Mouse (Mus musculus): Measurements from ENCODE around the gene Pias3.
"Not testable (repeated sequence)": the region's sequence is repeated elsewhere in the genome, so short reads cannot be mapped to it uniquely, and the experiment has no call there.

Pias3 gene

GRCm38 (mm10) chr3:96684151-96684821 lies 11.9 kb upstream of the Pias3 start:
- in situ Hi-C loops (cut with MboI; ENCODE audit: unreplicated experiment in 2 of 2), result no loop called here

- in situ Hi-C loops (cut with MboI; ENCODE audit: unreplicated experiment in 2 of 2), result no loop called here
Observed at GRCm38 (mm10) chr3:96684822-96685156, 11.4 kb upstream of the Pias3 start.

GRCm38 (mm10) chr3:96686057-96686456 lies 10.1 kb upstream of the Pias3 start:
- in situ Hi-C loops (cut with MboI; ENCODE audit: unreplicated experiment in 2 of 2), result not testable (repeated sequence)

GRCm38 (mm10) chr3:96688854-96689253 lies 7.3 kb upstream of the Pias3 start:
- in situ Hi-C loops (cut with MboI; ENCODE audit: unreplicated experiment in 2 of 2), result no loop called here

GRCm38 (mm10) chr3:96690298-96690697 lies 5.9 kb upstream of the Pias3 start:
- in situ Hi-C loops (cut with MboI; ENCODE audit: unreplicated experiment in 2 of 2), result no loop called here

- in situ Hi-C loops (cut with MboI; ENCODE audit: unreplicated experiment in 2 of 2), result no loop called here
Observed at GRCm38 (mm10) chr3:96692506-96692905, 3.7 kb upstream of the Pias3 start.

GRCm38 (mm10) chr3:96693579-96693978 lies 2.6 kb upstream of the Pias3 start:
- in situ Hi-C loops (cut with MboI; ENCODE audit: unreplicated experiment in 2 of 2), result no loop called here

- in situ Hi-C loops (cut with MboI; ENCODE audit: unreplicated experiment in 2 of 2), result no loop called here
Observed at GRCm38 (mm10) chr3:96696766-96697732, 865 bp downstream of the Pias3 start.

- in situ Hi-C loops (cut with MboI; ENCODE audit: unreplicated experiment in 2 of 2), result no loop called here
Observed at GRCm38 (mm10) chr3:96698993-96699690, 3.0 kb downstream of the Pias3 start.

- in situ Hi-C loops (cut with MboI; ENCODE audit: unreplicated experiment in 2 of 2), result loop anchor here (5.0 to 10.0 kb wide), 3 partner anchors 33 to 156 kb away; partner anchors contain the start of gene Itga10 (in 1 of the 2)
Observed at GRCm38 (mm10) chr3:96700376-96700775, 4.2 kb downstream of the Pias3 start.

- in situ Hi-C loops (cut with MboI; ENCODE audit: unreplicated experiment in 2 of 2), result loop anchor here (5.0 to 10.0 kb wide), 3 partner anchors 34 to 156 kb away; partner anchors contain the start of gene Itga10 (in 1 of the 2)
Observed at GRCm38 (mm10) chr3:96701003-96701402, 4.8 kb downstream of the Pias3 start.

- in situ Hi-C loops (cut with MboI; ENCODE audit: unreplicated experiment in 2 of 2), result loop anchor here (5.0 to 10.0 kb wide), 4 partner anchors 37 to 162 kb away; partner anchors contain the start of gene Itga10 (in 1 of the 2)
Observed at GRCm38 (mm10) chr3:96704778-96705177, 8.6 kb downstream of the Pias3 start.

GRCm38 (mm10) chr3:96706217-96706616 lies 10.0 kb downstream of the Pias3 start:
- in situ Hi-C loops (cut with MboI; ENCODE audit: unreplicated experiment in 2 of 2), result loop anchor here (5.0 to 10.0 kb wide), 2 partner anchors 161 to 164 kb away; no protein-coding TSS in a partner anchor

- in situ Hi-C loops (cut with MboI; ENCODE audit: unreplicated experiment in 2 of 2), result loop anchor here (5.0 to 10.0 kb wide), 2 partner anchors 162 to 165 kb away; no protein-coding TSS in a partner anchor
Observed at GRCm38 (mm10) chr3:96706984-96707383, 10.8 kb downstream of the Pias3 start.

- in situ Hi-C loops (cut with MboI; ENCODE audit: unreplicated experiment in 2 of 2), result loop anchor here (5.0 to 10.0 kb wide), 2 partner anchors 163 to 166 kb away; no protein-coding TSS in a partner anchor
Observed at GRCm38 (mm10) chr3:96707903-96708683, 11.9 kb downstream of the Pias3 start, which contains the start of gene Nudt17. TSS of gene Nudt17 (minus strand) at chr3:96708562.

- in situ Hi-C loops (cut with MboI; ENCODE audit: unreplicated experiment in 2 of 2), result loop anchor here (5.0 to 10.0 kb wide), 2 partner anchors 164 to 166 kb away; no protein-coding TSS in a partner anchor
Observed at GRCm38 (mm10) chr3:96708684-96709064, 12.5 kb downstream of the Pias3 start.

- in situ Hi-C loops (cut with MboI; ENCODE audit: unreplicated experiment in 2 of 2), result no loop called here
Observed at GRCm38 (mm10) chr3:96714286-96714685, 18.1 kb downstream of the Pias3 start.

GRCm38 (mm10) chr3:96715854-96716253 lies 19.7 kb downstream of the Pias3 start:
- in situ Hi-C loops (cut with MboI; ENCODE audit: unreplicated experiment in 2 of 2), result no loop called here

- in situ Hi-C loops (cut with MboI; ENCODE audit: unreplicated experiment in 2 of 2), result no loop called here
Observed at GRCm38 (mm10) chr3:96719173-96719572, 23.0 kb downstream of the Pias3 start.

All from v-Abl transformed pro-B cells (cell line).